Mouse (Mus musculus) lung, postnatal 4 days (tissue): ENCODE results near the gene Pcdh19.
A peak's percentile ranks its signal among the peaks of the same experiment; 100 is the strongest.
"Not testable (repeated sequence)": the region's sequence is repeated elsewhere in the genome, so short reads cannot be mapped to it uniquely, and the experiment has no call there.

Experiments
- DNase-seq, 2 experiments: peaks; one replicate each; pipeline ENCODE4 v3.0.0; 2021

The Pcdh19 gene

GRCm38 (mm10) chrX:133688840-133689239 lies at the start of gene Pcdh19:
Pcdh19 (minus strand) TSS chrX:133688987.
- peak; percentile 74 to 85 for DNase-seq

GRCm38 (mm10) chrX:133735871-133736270 lies 47.1 kb upstream of the Pcdh19 start:
- peak in 1 of 2 experiments; percentile 7 for DNase-seq

- DNase-seq = peak; percentile 42 to 46
Observed at GRCm38 (mm10) chrX:133734984-133735383, 46.2 kb upstream of the Pcdh19 start.

- DNase-seq = no peak
Observed at GRCm38 (mm10) chrX:133721517-133721916, 32.7 kb upstream of the Pcdh19 start.

GRCm38 (mm10) chrX:133710621-133711020 lies 21.8 kb upstream of the Pcdh19 start:
- no peak for DNase-seq

GRCm38 (mm10) chrX:133702902-133703301 lies 14.1 kb upstream of the Pcdh19 start:
- DNase-seq = no peak

- DNase-seq = not testable (repeated sequence)
Observed at GRCm38 (mm10) chrX:133697871-133698270, 9.1 kb upstream of the Pcdh19 start.

- no peak for DNase-seq
Observed at GRCm38 (mm10) chrX:133696461-133696860, 7.7 kb upstream of the Pcdh19 start.

GRCm38 (mm10) chrX:133693037-133693760 lies 4.4 kb upstream of the Pcdh19 start:
- DNase-seq = no peak

- no peak for DNase-seq
Observed at GRCm38 (mm10) chrX:133692392-133692790, 3.6 kb upstream of the Pcdh19 start.

- DNase-seq = peak; percentile 28 to 52
Observed at GRCm38 (mm10) chrX:133691581-133692391, 3.0 kb upstream of the Pcdh19 start.

- DNase-seq = no peak
Observed at GRCm38 (mm10) chrX:133690822-133691221, 2.0 kb upstream of the Pcdh19 start.

- peak in 1 of 2 experiments; percentile 20 for DNase-seq
Observed at GRCm38 (mm10) chrX:133689576-133690250, 926 bp upstream of the Pcdh19 start.

GRCm38 (mm10) chrX:133688156-133688555 lies 631 bp downstream of the Pcdh19 start:
- no peak for DNase-seq

- DNase-seq = no peak
Observed at GRCm38 (mm10) chrX:133687666-133688151, 1.1 kb downstream of the Pcdh19 start.

- DNase-seq = peak in 1 of 2 experiments; percentile 17
Observed at GRCm38 (mm10) chrX:133686533-133687311, 2.1 kb downstream of the Pcdh19 start.

GRCm38 (mm10) chrX:133685572-133685971 lies 3.2 kb downstream of the Pcdh19 start:
- DNase-seq = no peak

- DNase-seq = no peak
Observed at GRCm38 (mm10) chrX:133683961-133684360, 4.8 kb downstream of the Pcdh19 start.

GRCm38 (mm10) chrX:133675121-133675520 lies 13.7 kb downstream of the Pcdh19 start:
- no peak for DNase-seq

- DNase-seq = no peak
Observed at GRCm38 (mm10) chrX:133673796-133674195, 15.0 kb downstream of the Pcdh19 start.

GRCm38 (mm10) chrX:133660111-133660510 lies 28.7 kb downstream of the Pcdh19 start:
- DNase-seq = no peak
